Mouse (Mus musculus): ENCODE data around the gene Olfr106-ps.

Gene Olfr106-ps

DNA sequence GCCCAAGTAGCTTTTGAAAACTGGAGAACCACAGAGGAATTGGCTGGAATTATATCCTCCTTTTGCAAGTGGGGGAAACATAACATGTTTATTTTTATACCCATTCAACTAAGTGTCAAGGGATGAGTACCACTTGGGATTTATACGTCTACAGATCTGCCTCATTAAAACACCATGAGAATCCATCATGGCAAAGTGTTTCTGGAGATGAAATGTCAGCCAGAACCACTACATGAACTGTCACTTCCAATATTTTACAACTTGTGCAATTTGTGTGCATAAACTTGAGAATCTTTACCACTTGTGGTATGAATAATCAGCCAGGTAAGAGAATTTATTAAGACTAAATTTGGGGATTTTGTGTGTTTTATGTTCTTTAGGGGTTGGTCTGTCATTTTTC, at the start of gene Olfr106-ps:
Gene Olfr106-ps, plus strand, starts transcription at position 301 of the 400 bp plus-strand sequence.
- no peak for DNase-seq (ENCODE audit: low read depth, low spot score)

DNA sequence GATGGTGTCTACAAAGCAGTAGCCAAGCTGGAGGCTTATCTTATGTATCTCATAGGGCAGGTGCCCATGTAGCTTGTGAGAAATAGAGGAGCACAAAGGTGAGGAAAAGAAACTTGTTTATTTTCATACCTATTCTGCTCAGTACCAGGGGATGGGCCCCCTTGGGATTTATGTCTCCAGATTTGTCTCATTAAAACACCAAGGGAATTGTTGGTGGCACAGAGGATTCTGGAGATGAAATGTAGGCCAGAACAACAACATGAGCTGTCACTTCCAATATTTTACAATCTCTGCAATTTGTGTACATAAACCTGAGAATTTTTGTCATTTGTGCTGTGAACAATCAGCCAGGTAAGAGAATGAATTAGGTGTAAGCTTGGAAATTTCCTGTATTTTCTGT, 30.9 kb upstream of the Olfr106-ps start, which contains the start of gene Olfr104-ps:
Gene Olfr104-ps, plus strand, starts transcription at position 301 of the 400 bp plus-strand sequence.
- no peak for DNase-seq (ENCODE audit: low read depth, low spot score)

- DNase-seq (ENCODE audit: low read depth, low spot score): no peak
These were observed 11.5 kb upstream of the Olfr106-ps start, which contains the start of gene Olfr105-ps for GRCm38 (mm10) chr17:37378733-37379132. Gene Olfr105-ps, plus strand, starts transcription at chr17:37379033.

- DNase-seq (ENCODE audit: low read depth, low spot score): no peak
These were observed 8.7 kb downstream of the Olfr106-ps start, which contains the start of gene Olfr107 for GRCm38 (mm10) chr17:37398926-37399325. Gene Olfr107, plus strand, starts transcription at chr17:37399226.

- DNase-seq (ENCODE audit: low read depth, low spot score): no peak
These were observed 23.2 kb downstream of the Olfr106-ps start for GRCm38 (mm10) chr17:37413380-37413779.

GRCm38 (mm10) chr17:37445180-37445579, 55.0 kb downstream of the Olfr106-ps start, which contains the start of gene Olfr108:
Gene Olfr108, plus strand, starts transcription at chr17:37445480.
- no peak for DNase-seq (ENCODE audit: low read depth, low spot score)
